Mouse (Mus musculus) cerebellum, postnatal 10 days (tissue): ENCODE measurements around the gene Zhx3.
A peak's percentile ranks its signal among the peaks of the same experiment; 100 is the strongest.

Experiments used
- DNase-seq, 2 experiments: peaks; one replicate each; pipeline ENCODE4 v3.0.0; 2021; ENCODE audit warnings: mixed read lengths in 2 of 2

Gene Zhx3

GRCm38 (mm10) chr2:160881462-160882101, 8.8 kb upstream of the Zhx3 start:
- no peak for DNase-seq

GRCm38 (mm10) chr2:160880453-160881195, 7.8 kb upstream of the Zhx3 start, which contains the start of gene Lpin3:
Gene Lpin3, plus strand, starts transcription at chr2:160880670.
- peak in 1 of 2 experiments; percentile 44 for DNase-seq

GRCm38 (mm10) chr2:160876115-160876514, 3.3 kb upstream of the Zhx3 start:
- DNase-seq: peak; percentile 24 to 45

GRCm38 (mm10) chr2:160874231-160874877, 1.6 kb upstream of the Zhx3 start:
- DNase-seq: no peak

GRCm38 (mm10) chr2:160872395-160872794, 403 bp downstream of the Zhx3 start:
- DNase-seq: peak; percentile 91 to 93

- DNase-seq: no peak
Observed at GRCm38 (mm10) chr2:160871310-160871709, 1.5 kb downstream of the Zhx3 start.

GRCm38 (mm10) chr2:160869446-160869845, 3.4 kb downstream of the Zhx3 start:
- DNase-seq: no peak

GRCm38 (mm10) chr2:160865266-160865665, 7.5 kb downstream of the Zhx3 start:
- DNase-seq: peak; percentile 34 to 66

GRCm38 (mm10) chr2:160864112-160864511, 8.7 kb downstream of the Zhx3 start:
- DNase-seq: no peak

- DNase-seq: no peak
Observed at GRCm38 (mm10) chr2:160860363-160860762, 12.4 kb downstream of the Zhx3 start.

GRCm38 (mm10) chr2:160856359-160857102, 16.3 kb downstream of the Zhx3 start:
- DNase-seq: no peak

GRCm38 (mm10) chr2:160854687-160855086, 18.1 kb downstream of the Zhx3 start:
- DNase-seq: no peak

- no peak for DNase-seq
Observed at GRCm38 (mm10) chr2:160850360-160850759, 22.4 kb downstream of the Zhx3 start.

GRCm38 (mm10) chr2:160849617-160850240, 23.1 kb downstream of the Zhx3 start:
- DNase-seq: no peak

GRCm38 (mm10) chr2:160848186-160848585, 24.6 kb downstream of the Zhx3 start:
- no peak for DNase-seq

- DNase-seq: no peak
Observed at GRCm38 (mm10) chr2:160847664-160848063, 25.1 kb downstream of the Zhx3 start.

- no peak for DNase-seq
Observed at GRCm38 (mm10) chr2:160840838-160841237, 32.0 kb downstream of the Zhx3 start.

GRCm38 (mm10) chr2:160810802-160811201, 62.0 kb downstream of the Zhx3 start:
- no peak for DNase-seq

- no peak for DNase-seq
Observed at GRCm38 (mm10) chr2:160810376-160810775, 62.4 kb downstream of the Zhx3 start.

- peak; percentile 48 to 62 for DNase-seq
Observed at GRCm38 (mm10) chr2:160806091-160806521, 66.7 kb downstream of the Zhx3 start.

GRCm38 (mm10) chr2:160804794-160805527, 67.8 kb downstream of the Zhx3 start:
- DNase-seq: peak; percentile 38 to 54

- no peak for DNase-seq
Observed at GRCm38 (mm10) chr2:160802326-160802725, 70.5 kb downstream of the Zhx3 start.
